Mouse (Mus musculus): ENCODE measurements around the gene Eif2ak4. TPM values are rescaled to one million over a fixed set of nuclear protein-coding genes. Genes with fewer than 3 reads are reported as not detected.

The Eif2ak4 gene
- total and polyA plus RNA-seq, 3 experiments, result 16.1 to 22.3 (median 18.1) TPM

GRCm38 (mm10) chr2:118431589-118431988 is 43.2 kb downstream of the Eif2ak4 start:
- Histone ChIP-seq H3K4me2 (ENCODE audit: insufficient read depth, low read depth, poor library complexity, severe bottlenecking) (no peak overlapping the region), H3K27ac (ENCODE audit: insufficient read depth, low read depth) (no peak overlapping the region), H3K36me3 (replicated peaks in 1 of 2; ENCODE audit: control insufficient read depth in 1 of 2, insufficient read depth in 1 of 2, low read length in 1 of 2) (peaks cover 50 to 92% of the 10 kb centered on the region in 2 experiments), H3K27me3 (replicated peaks) (no peaks in the 10 kb centered on the region), H3K79me2 (replicated peaks; ENCODE audit: control insufficient read depth, extremely low read depth, insufficient read depth, poor library complexity, severe bottlenecking) (no peaks in the 10 kb centered on the region), H3K9me3 (replicated peaks; ENCODE audit: low read length) (peaks cover 2% of the 10 kb centered on the region), H3K4me3 (replicated peaks in 1 of 3; ENCODE audit: low read depth in 2 of 3, low read length in 2 of 3, poor library complexity in 1 of 3) (no peak overlapping the region), H3K4me1 (ENCODE audit: control insufficient read depth in 1 of 2, insufficient read depth in 2 of 2) (no peaks in the 10 kb centered on the region), H3K9ac (ENCODE audit: insufficient read depth, low read depth) (no peak overlapping the region)
- TF ChIP-seq CTCF (conservative IDR thresholded peaks at IDR 0.05 in 1 of 2, IDR thresholded peaks at IDR 0.05 in 1 of 2; ENCODE audit: low read depth in 2 of 2, low read length in 2 of 2), result peak; percentile 35 to 66; a peak in 3 of 4 replicates
- peak; percentile 24 for TF ChIP-seq RAD21 (IDR thresholded peaks at IDR 0.05; ENCODE audit: low read depth, low read length)
- peak; percentile 64 for TF ChIP-seq SMC3 (IDR thresholded peaks at IDR 0.05; ENCODE audit: low read depth, low read length)
- TF ChIP-seq JUN (IDR thresholded peaks at IDR 0.05; ENCODE audit: insufficient read depth, low read depth, low read length), result no peak
- no peak for TF ChIP-seq CHD1 (IDR thresholded peaks at IDR 0.05; ENCODE audit: low read depth, low read length)
- no peak for TF ChIP-seq TCF12 (IDR thresholded peaks at IDR 0.05; ENCODE audit: low read depth, low read length)
- peak; percentile 30 for DNase-seq (ENCODE audit: extremely low read depth)
- dilution Hi-C loops (cut with MboI; ENCODE audit: extremely low pct_ligation_motif_present, extremely low pct_unique_long_range_greater_than_20kb, low sequenced_read_pairs) (no loop called here), in situ Hi-C loops (cut with MboI; ENCODE audit: low pct_ligation_motif_present, low pct_unique_long_range_greater_than_20kb, low sequenced_read_pairs) (no loop called here)

DNA sequence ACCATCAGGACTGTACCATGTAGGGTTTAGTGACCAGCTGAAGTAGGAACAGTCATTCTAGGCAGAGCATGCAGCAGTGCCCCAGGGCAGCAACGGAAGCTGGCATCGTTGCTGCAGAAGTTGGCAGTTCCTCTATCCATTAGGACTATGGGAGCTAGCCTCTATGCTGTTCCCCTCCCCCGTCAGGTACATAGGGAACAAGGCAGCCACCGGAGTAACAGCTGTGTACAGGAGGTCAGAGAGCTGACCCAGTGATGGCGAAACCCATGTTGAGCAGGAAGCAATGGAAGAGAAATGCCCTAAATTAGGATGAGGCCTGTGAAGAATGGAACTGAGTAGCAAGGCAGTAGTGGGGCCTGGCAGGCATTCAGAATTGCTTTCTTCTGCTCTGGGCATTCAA is 53.8 kb downstream of the Eif2ak4 start:
- no peaks in the 10 kb centered on the region for H3K79me2 ChIP-seq (replicated peaks; ENCODE audit: control insufficient read depth, extremely low read depth, insufficient read depth, poor library complexity, severe bottlenecking)
- H3K9ac ChIP-seq (ENCODE audit: insufficient read depth, low read depth), result no peak overlapping the region
- dilution Hi-C loops (cut with MboI; ENCODE audit: extremely low pct_ligation_motif_present, extremely low pct_unique_long_range_greater_than_20kb, low sequenced_read_pairs), result no loop called here
- peaks cover 0 to 3% of the 10 kb centered on the region in 2 experiments; a peak in 1 of 4 replicates for H3K4me1 ChIP-seq (ENCODE audit: control insufficient read depth in 1 of 2, insufficient read depth in 2 of 2)
- H3K27me3 ChIP-seq (replicated peaks), result no peaks in the 10 kb centered on the region
- no peak for DNase-seq (ENCODE audit: extremely low read depth)
- TF ChIP-seq MEF2A (IDR thresholded peaks at IDR 0.05; ENCODE audit: borderline replicate concordance, low read depth, low read length) (no peak), SMC3 (IDR thresholded peaks at IDR 0.05; ENCODE audit: low read depth, low read length) (no peak), ZC3H11A (IDR thresholded peaks at IDR 0.05; ENCODE audit: low read depth, low read length) (no peak), MXI1 (IDR thresholded peaks at IDR 0.05; ENCODE audit: low read depth, low read length) (no peak), POLR2A (IDR thresholded peaks at IDR 0.05; ENCODE audit: low read depth, low read length) (no peak), TCF12 (IDR thresholded peaks at IDR 0.05; ENCODE audit: low read depth, low read length) (no peak), MAZ (IDR thresholded peaks at IDR 0.05; ENCODE audit: low read depth, low read length) (no peak), KAT2A (IDR thresholded peaks at IDR 0.05; ENCODE audit: insufficient replicate concordance, low read length) (no peak), ELF1 (IDR thresholded peaks at IDR 0.05; ENCODE audit: low read depth, low read length) (no peak), E2F4 (IDR thresholded peaks at IDR 0.05; ENCODE audit: insufficient replicate concordance, low read depth, low read length) (no peak), UBTF (IDR thresholded peaks at IDR 0.05; ENCODE audit: low read depth, low read length) (no peak), GABPA (IDR thresholded peaks at IDR 0.05; ENCODE audit: insufficient replicate concordance, low read depth, low read length) (no peak), JUN (IDR thresholded peaks at IDR 0.05; ENCODE audit: insufficient read depth, low read depth, low read length) (no peak), SIN3A (IDR thresholded peaks at IDR 0.05; ENCODE audit: low read length) (no peak), POLR2AphosphoS2 (IDR thresholded peaks at IDR 0.05; ENCODE audit: low read depth, low read length) (no peak), USF2 (conservative IDR thresholded peaks at IDR 0.05; ENCODE audit: low read depth, low read length) (no peak), BHLHE40 (IDR thresholded peaks at IDR 0.05; ENCODE audit: low read depth, low read length) (no peak)
- no peaks in the 10 kb centered on the region for H3K9me3 ChIP-seq (replicated peaks; ENCODE audit: low read length)
- H3K36me3 ChIP-seq (replicated peaks in 1 of 2; ENCODE audit: control insufficient read depth in 1 of 2, insufficient read depth in 1 of 2, low read length in 1 of 2), result peaks cover 40 to 86% of the 10 kb centered on the region in 2 experiments
- H3K27ac ChIP-seq (ENCODE audit: insufficient read depth, low read depth), result no peak overlapping the region
- H3K4me2 ChIP-seq (ENCODE audit: insufficient read depth, low read depth, poor library complexity, severe bottlenecking), result no peak overlapping the region
- H3K4me3 ChIP-seq (replicated peaks in 1 of 3; ENCODE audit: low read depth in 2 of 3, low read length in 2 of 3, poor library complexity in 1 of 3), result no peak overlapping the region
- in situ Hi-C loops (cut with MboI; ENCODE audit: low pct_ligation_motif_present, low pct_unique_long_range_greater_than_20kb, low sequenced_read_pairs), result no loop called here
